Mouse (Mus musculus) intestine, postnatal 0 days (tissue): ENCODE results near the gene Gm28374. TPM values are rescaled to one million over a fixed set of nuclear protein-coding genes. Genes with fewer than 3 reads are reported as not detected.
"Not testable (repeated sequence)": the region's sequence is repeated elsewhere in the genome, so short reads cannot be mapped to it uniquely, and the experiment has no call there.

Experiments used
- ATAC-seq: fragments of 200-750 bp; cut with Nextera tagmentation; 2 replicates; pipeline ENCODE4 v1.8.0; 2017; ENCODE audit warnings: mild to moderate bottlenecking, moderate TSS enrichment, moderate library complexity
- H3K27ac ChIP-seq: fragments of 300-500 bp; sonication (generic); 2 replicates; pipeline ENCODE4 v1.5.1; 2014; ENCODE audit warnings: mild to moderate bottlenecking, low read depth, low read length, moderate library complexity
- H3K27me3 ChIP-seq: fragments of 300-500 bp; sonication (generic); replicated peaks from 2 replicates; pipeline ENCODE4 v1.6.1; 2014; ENCODE audit warnings: low read length, mixed read lengths; ENCODE audit not compliant: control insufficient read depth, insufficient read depth
- H3K36me3 ChIP-seq: fragments of 300-500 bp; sonication (generic); 2 replicates; pipeline ENCODE4 v1.6.1; 2014; ENCODE audit warnings: mild to moderate bottlenecking, moderate library complexity; ENCODE audit not compliant: control insufficient read depth, insufficient read depth
- H3K4me1 ChIP-seq: fragments of 300-500 bp; sonication (generic); replicated peaks from 2 replicates; pipeline ENCODE4 v1.6.1; 2014; ENCODE audit warnings: antibody characterized with exemption, low read length, mixed read lengths; ENCODE audit not compliant: control insufficient read depth, insufficient read depth
- H3K4me2 ChIP-seq: fragments of 300-500 bp; sonication (generic); replicated peaks from 2 replicates; pipeline ENCODE4 v1.6.1; 2014; ENCODE audit warnings: low read depth, mild to moderate bottlenecking, moderate library complexity
- H3K4me3 ChIP-seq: fragments of 300-500 bp; sonication (generic); 2 replicates; pipeline ENCODE4 v1.5.1; 2014; ENCODE audit warnings: low read depth, low read length
- H3K9ac ChIP-seq: fragments of 300-500 bp; sonication (generic); 2 replicates; pipeline ENCODE4 v1.6.1; 2014; ENCODE audit warnings: mild to moderate bottlenecking, low read depth, low read length
- H3K9me3 ChIP-seq: fragments of 300-500 bp; sonication (generic); 2 replicates; pipeline ENCODE4 v1.6.1; 2016; ENCODE audit warnings: mixed run types; ENCODE audit not compliant: control insufficient read depth
- CTCF ChIP-seq: sonication (generic); IDR thresholded peaks from 2 replicates; pipeline ENCODE4 v1.5.1; 2016; ENCODE audit warnings: low read depth, mild to moderate bottlenecking, control low read depth, antibody characterized with exemption, moderate library complexity
- WGBS: fragments of 180-500 bp; shearing (Covaris S2); extraction: QIAGEN DNeasy Blood & Tissue Kit; methylation state at CpG from one replicate; pipeline ENCODE4 v1.1.7; 2014; 5-methylcytosine and 5-hydroxymethylcytosine counted together
- polyA plus RNA-seq: library from polyadenylated mRNA; unstranded; fragments of >200 nt; fragmentation: Nextera tagmentation; extraction: Ambion mirVana; gene quantifications from 2 replicates; pipeline ENCODE4 v1.2.1, GENCODE M21; 2015

Gm28374 gene
- polyA plus RNA-seq, 1 experiment from 2014 or later = 0.43 TPM

- Histone ChIP-seq H3K4me3 (peak within 1 kb of the TSS; percentile 87), H3K9me3 (no peaks in the 10 kb centered on the region), H3K4me1 (no peaks in the 10 kb centered on the region; the same call in 1 of the 2 replicates), H3K4me2 (peak within 1 kb of the TSS; percentile 90), H3K36me3 (peaks cover 33% of the 10 kb centered on the region), H3K9ac (peak within 1 kb of the TSS; percentile 77), H3K27ac (peak within 1 kb of the TSS; percentile 97), H3K27me3 (no peaks in the 10 kb centered on the region)
- WGBS = under 1% methylated on average over 65 of the region's 65 CpGs
- TF ChIP-seq CTCF = 0 out of 2 replicates have a peak, but pooled peaks have one; percentile 10
- peak; percentile 87 for ATAC-seq
Measured at GRCm38 (mm10) chr19:6046294-6047153, 35.5 kb downstream of the Gm28374 start, which contains the start of gene Syvn1. TSS of gene Syvn1 (plus strand) at chr19:6046576.

DNA sequence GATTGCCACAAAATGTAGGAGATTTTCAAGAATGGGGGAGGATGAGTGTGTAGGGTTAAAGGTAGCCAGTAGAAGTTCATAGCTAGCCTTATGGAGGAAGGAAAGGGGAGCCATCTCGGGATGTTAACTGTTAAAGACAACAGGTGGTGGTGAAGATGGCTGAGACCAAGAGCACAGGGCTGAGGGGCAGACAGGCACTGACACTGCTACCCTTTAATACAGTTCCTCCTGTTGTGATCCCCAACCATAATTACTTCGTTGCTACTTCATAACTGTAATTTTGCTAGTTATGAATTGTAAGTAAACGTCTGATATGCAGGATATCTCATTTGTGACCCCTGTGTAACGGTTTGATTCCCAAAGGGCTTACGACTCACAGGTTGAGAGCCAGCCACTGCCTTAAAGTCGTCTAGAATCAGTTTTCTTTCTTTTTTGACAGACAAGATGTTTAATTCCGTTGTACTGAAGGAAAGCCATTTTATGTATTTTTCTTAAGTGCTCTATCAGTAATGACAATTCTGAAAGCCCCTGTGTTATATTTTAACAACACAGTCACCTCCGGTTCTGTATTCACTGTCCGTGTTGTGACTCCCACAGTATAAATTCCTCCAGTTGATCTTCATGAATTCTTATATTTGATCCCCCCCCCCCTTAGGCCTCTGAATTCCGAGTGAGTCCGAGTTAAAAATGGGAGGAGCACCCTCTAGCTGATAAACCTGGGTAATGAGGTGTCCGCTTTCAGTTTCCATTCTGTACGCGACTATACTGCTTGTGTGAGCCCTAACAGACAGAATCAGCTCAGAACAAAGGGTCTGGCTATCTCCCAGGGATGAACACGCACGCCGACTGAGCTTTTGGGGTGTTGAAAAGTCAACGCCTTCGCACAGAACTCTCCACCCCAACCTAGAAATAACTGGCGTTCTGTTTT, 36.4 kb downstream of the Gm28374 start:
- peak overlapping the region; percentile 90 for H3K4me2 ChIP-seq
- ATAC-seq = peak; percentile 34
- peak; percentile 48 for TF ChIP-seq CTCF
- H3K4me3 ChIP-seq = peak overlapping the region; percentile 87
- no peaks in the 10 kb centered on the region for H3K9me3 ChIP-seq
- H3K27ac ChIP-seq = peak overlapping the region; percentile 97
- no peaks in the 10 kb centered on the region; the same call in 1 of the 2 replicates for H3K4me1 ChIP-seq
- 12% methylated on average over 20 of the region's 20 CpGs for WGBS
- H3K9ac ChIP-seq = peak overlapping the region; percentile 64
- peaks cover 24% of the 10 kb centered on the region for H3K36me3 ChIP-seq
- no peaks in the 10 kb centered on the region for H3K27me3 ChIP-seq

DNA sequence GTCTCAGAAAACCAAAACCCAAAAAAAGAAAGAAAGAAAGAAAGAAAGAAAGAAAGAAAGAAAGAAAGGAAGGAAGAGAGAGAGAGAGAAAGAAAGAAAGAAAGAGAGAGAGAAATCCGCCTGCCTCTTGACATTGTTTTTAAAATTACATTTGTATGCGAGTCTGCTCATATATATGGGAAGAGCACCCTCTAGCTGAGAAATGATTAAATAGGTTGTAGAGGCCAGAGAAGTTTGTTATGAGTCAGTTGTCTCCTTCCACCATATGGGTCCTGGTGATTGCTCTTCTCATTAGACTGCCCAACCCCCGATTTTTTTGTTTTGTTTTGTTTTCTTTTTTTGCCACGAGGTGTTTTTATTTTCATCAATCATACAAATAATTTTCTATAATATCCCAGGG, 38.0 kb downstream of the Gm28374 start:
- H3K36me3 ChIP-seq, H3K27ac ChIP-seq, H3K4me1 ChIP-seq, ATAC-seq, H3K27me3 ChIP-seq, H3K9ac ChIP-seq, H3K4me3 ChIP-seq, H3K4me2 ChIP-seq, H3K9me3 ChIP-seq: not testable (repeated sequence)
- WGBS = 40% methylated on average over 4 of the region's 4 CpGs
- peak; percentile 68 for TF ChIP-seq CTCF

- TF ChIP-seq CTCF = no peak
- WGBS = 86% methylated on average over 9 of the region's 9 CpGs
- H3K27ac ChIP-seq = no peak overlapping the region
- H3K27me3 ChIP-seq = no peaks in the 10 kb centered on the region
- H3K4me3 ChIP-seq = no peak overlapping the region
- H3K9ac ChIP-seq = no peak overlapping the region
- no peaks in the 10 kb centered on the region for H3K36me3 ChIP-seq
- H3K4me2 ChIP-seq = no peak overlapping the region
- no peaks in the 10 kb centered on the region for H3K9me3 ChIP-seq
- no peak for ATAC-seq
- no peaks in the 10 kb centered on the region for H3K4me1 ChIP-seq
Measured at GRCm38 (mm10) chr19:6042293-6042692, 39.8 kb downstream of the Gm28374 start.

DNA sequence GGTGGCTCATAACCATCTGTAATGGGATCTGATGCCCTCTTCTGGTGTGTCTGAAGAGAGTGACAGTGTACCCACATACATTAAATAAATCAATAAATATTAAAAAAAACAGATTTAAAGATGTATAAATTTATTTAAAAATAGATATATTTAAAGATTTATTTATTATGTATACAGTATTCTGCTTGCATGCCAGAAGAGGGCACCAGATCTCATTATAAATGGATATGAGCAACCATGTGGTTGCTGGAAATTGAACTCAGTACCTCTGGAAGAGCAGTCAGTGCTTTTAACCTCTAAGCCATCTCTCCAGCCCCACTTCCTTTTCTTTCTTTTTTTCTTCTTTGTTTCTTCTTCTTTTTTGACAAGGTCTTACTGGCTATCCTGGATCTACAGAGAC, 42.1 kb downstream of the Gm28374 start:
- H3K9me3 ChIP-seq = no peaks in the 10 kb centered on the region
- peak; percentile 19; the same call in 1 of the 2 replicates for TF ChIP-seq CTCF
- no peaks in the 10 kb centered on the region for H3K4me1 ChIP-seq
- no peak for ATAC-seq
- H3K4me2 ChIP-seq = no peak overlapping the region
- H3K27me3 ChIP-seq = no peaks in the 10 kb centered on the region
- H3K27ac ChIP-seq = no peak overlapping the region
- no peak overlapping the region for H3K9ac ChIP-seq
- H3K36me3 ChIP-seq = no peaks in the 10 kb centered on the region
- H3K4me3 ChIP-seq = no peak overlapping the region

- WGBS = 77% methylated on average over 7 of the region's 7 CpGs
- Histone ChIP-seq H3K4me1 (no peaks in the 10 kb centered on the region), H3K27ac (no peak overlapping the region), H3K9ac (no peak overlapping the region), H3K4me3 (no peak overlapping the region), H3K36me3 (no peaks in the 10 kb centered on the region), H3K9me3 (no peaks in the 10 kb centered on the region), H3K27me3 (no peaks in the 10 kb centered on the region), H3K4me2 (no peak overlapping the region)
- TF ChIP-seq CTCF = no peak
- ATAC-seq = no peak
Measured at GRCm38 (mm10) chr19:6038326-6038725, 43.7 kb downstream of the Gm28374 start.
